Mouse (Mus musculus) bone marrow, adult 2 months (tissue): ENCODE results near the gene Jmjd6. TPM values are rescaled to one million over a fixed set of nuclear protein-coding genes. Genes with fewer than 3 reads are reported as not detected.
A peak's percentile ranks its signal among the peaks of the same experiment; 100 is the strongest.

Experiments used
- H3K27ac ChIP-seq: fragments of 200-500 bp; 2 replicates; pipeline ENCODE4 v1.5.1; 2012; ENCODE audit warnings: low read depth, mild to moderate bottlenecking, control low read depth, inconsistent platforms, low read length; ENCODE audit not compliant: control insufficient read depth, poor library complexity, insufficient read depth
- H3K4me1 ChIP-seq: fragments of 200-500 bp; 2 replicates; pipeline ENCODE4 v1.6.1; 2011; ENCODE audit warnings: low read length; ENCODE audit not compliant: control insufficient read depth, insufficient read depth
- H3K4me3 ChIP-seq: fragments of 200-500 bp; replicated peaks from 2 replicates; pipeline ENCODE3; 2011; ENCODE audit warnings: mild to moderate bottlenecking, low read depth, low read length, control low read depth; ENCODE audit not compliant: control insufficient read depth
- CTCF ChIP-seq: fragments of 200-500 bp; IDR thresholded peaks from 2 replicates; pipeline ENCODE4 v1.5.1; 2011; ENCODE audit warnings: low read length, control low read depth; ENCODE audit not compliant: control insufficient read depth, insufficient read depth
- POLR2A ChIP-seq: fragments of 200-500 bp; IDR thresholded peaks from 2 replicates; pipeline ENCODE4 v1.6.1; 2011; ENCODE audit warnings: low read depth, mild to moderate bottlenecking, control low read depth, low read length, borderline replicate concordance; ENCODE audit not compliant: control insufficient read depth
- WGBS: fragments of 180-500 bp; shearing (Covaris S2); methylation state at CpG from one replicate; pipeline ENCODE4 v1.1.7; 2018; 5-methylcytosine and 5-hydroxymethylcytosine counted together
- polyA plus RNA-seq: library from polyadenylated mRNA; stranded (reverse); fragments of >200 nt; gene quantifications from 2 replicates; pipeline ENCODE4 v1.2.4, GENCODE M21; 2011; ENCODE audit warnings: low replicate concordance; ENCODE audit not compliant: missing spikeins, insufficient read depth, insufficient read length

The Jmjd6 gene
- polyA plus RNA-seq, 1 experiment, result 41.8 TPM

GRCm38 (mm10) chr11:116857183-116857850 is 14.1 kb upstream of the Jmjd6 start:
- TF ChIP-seq CTCF, result no peak
- TF ChIP-seq POLR2A, result no peak
- Histone ChIP-seq H3K4me3 (no peak overlapping the region), H3K4me1 (no peaks in the 10 kb centered on the region; the same call in 1 of the 2 replicates), H3K27ac (no peak overlapping the region)
- whole genome bisulfite sequencing, result 84% methylated on average over 12 of the region's 12 CpGs

DNA sequence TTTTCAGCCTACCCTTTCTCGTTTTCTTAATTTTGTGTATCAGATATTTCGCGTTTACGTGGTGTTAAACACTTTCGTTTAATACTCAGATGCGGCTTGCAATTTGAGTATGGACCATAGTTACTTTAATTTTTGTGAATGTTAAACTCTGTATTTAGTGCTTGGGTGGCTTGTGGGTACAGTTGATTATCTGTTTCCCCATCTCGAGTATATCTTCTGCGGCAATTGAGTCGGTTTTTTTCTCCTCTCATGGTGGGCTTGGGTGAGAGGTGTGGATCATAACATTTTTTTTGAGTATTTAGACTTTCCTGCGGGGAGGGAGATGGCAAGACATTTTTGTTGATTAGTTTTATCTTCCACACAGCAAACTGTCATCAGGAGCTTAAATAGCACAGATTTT is 11.0 kb upstream of the Jmjd6 start:
- Histone ChIP-seq H3K4me3 (peak overlapping the region; percentile 92), H3K27ac (no peak overlapping the region; the same call in 1 of the 2 replicates), H3K4me1 (no peaks in the 10 kb centered on the region; the same call in none of the 2 replicates)
- TF ChIP-seq POLR2A (no peak), CTCF (no peak)
- 7% methylated on average over 10 of the region's 10 CpGs for WGBS

DNA sequence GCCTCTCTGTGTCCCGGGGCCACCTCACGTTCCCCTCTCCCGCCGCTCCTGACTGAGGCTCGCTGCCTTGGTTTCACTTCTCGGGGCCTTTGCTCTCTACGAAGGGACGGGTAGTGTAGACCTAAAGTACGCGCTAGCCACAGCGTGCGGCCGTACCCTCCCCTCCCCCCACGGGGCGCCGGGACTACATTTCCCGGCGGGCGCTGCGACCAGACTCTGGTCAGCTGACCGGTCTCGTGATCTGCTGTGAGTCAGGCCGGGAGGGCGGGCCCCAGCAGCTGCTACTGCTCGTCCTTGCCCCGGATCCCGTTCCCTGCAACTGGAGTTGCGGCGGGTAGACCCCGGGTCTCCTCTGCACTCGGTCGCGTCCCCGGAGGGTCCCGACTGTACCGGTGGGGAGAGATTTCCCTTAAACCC is 10.3 kb upstream of the Jmjd6 start:
- peak overlapping the region; percentile 92 for H3K4me3 ChIP-seq
- under 1% methylated on average over 36 of the region's 36 CpGs for WGBS

DNA sequence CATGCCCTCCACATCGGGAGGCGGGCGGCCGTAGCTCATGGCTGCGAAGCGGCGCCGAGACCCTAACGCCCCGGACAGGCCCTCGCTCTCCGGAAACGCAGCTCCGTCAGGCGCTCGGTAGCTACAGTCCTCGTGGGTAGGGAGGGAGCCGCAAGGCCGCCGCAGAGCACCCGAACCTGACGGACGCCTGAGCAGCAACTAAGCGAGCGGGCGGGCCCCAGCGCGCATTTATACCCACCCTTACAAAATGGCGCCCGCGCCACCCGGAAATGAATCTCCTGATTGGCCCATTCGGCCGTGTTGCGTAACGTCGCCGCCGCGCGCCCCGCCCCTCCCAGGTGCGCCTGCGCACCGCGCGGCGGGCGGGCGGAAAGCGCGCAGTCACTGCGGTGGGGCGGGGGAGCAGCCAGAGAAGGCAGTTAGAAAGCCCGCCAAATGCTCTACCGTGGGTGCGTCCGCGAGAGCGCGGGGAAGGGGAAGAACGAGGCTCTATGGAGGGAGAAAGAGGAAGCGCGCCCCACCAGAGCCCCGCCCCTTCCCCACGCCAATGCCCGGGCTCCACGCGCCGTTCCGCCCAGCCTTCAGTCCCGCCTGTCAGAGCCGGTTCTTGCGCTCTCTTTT is 9.8 kb upstream of the Jmjd6 start, which contains the start of gene Srsf2:
Gene Srsf2, minus strand, starts transcription at position 204 of the 621 bp plus-strand sequence.
- Histone ChIP-seq H3K27ac (peak within 1 kb of the TSS; percentile 99), H3K4me3 (peak within 1 kb of the TSS; percentile 100), H3K4me1 (no peaks in the 10 kb centered on the region; the same call in none of the 2 replicates)
- TF ChIP-seq POLR2A (peak; percentile 99), CTCF (no peak)
- WGBS, result 1% methylated on average over 70 of the region's 74 CpGs

More for the DNA sequence above, 10.3 kb upstream of the Jmjd6 start:
- H3K4me1 ChIP-seq, result no peaks in the 10 kb centered on the region; the same call in none of the 2 replicates
- peak overlapping the region; percentile 99 for H3K27ac ChIP-seq
- TF ChIP-seq POLR2A (peak; percentile 86; the same call in 1 of the 2 replicates), CTCF (no peak)

DNA sequence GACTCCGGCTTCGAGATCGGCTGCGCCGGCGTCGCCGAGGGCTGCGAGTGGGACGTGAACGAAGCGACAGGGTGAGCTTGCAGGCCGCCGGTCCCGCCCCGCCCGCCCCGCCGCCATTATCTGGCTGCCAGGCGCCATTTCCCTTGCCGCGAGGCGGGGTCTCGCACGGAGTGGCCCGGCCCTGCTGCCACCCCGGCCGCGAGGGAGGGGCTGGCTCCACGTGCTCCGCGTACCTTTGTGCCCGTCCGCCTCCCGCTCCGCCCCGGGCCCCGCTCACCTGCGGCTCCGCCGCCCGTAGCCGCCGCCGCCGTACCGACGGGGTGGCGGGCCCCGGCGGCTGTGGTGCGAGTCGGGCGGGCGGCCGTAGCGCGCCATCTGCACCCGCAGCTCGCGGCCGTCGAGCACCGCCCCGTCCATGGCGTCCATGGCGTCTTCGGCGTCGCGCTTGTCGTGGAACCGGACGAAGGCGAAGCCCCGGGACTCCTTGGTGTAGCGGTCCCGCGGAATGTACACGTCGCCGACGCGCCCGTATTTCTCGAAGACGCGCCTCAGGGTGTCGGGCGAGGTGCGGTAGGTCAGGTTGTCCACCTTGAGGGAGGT is 9.1 kb upstream of the Jmjd6 start, which contains the start of gene Mfsd11:
Gene Mfsd11, plus strand, starts transcription at position 150 of the 600 bp plus-strand sequence.
- Histone ChIP-seq H3K27ac (peak within 1 kb of the TSS; percentile 99), H3K4me1 (no peaks in the 10 kb centered on the region; the same call in none of the 2 replicates), H3K4me3 (peak within 1 kb of the TSS; percentile 100)
- WGBS, result under 1% methylated on average over 81 of the region's 91 CpGs
- TF ChIP-seq CTCF (no peak), POLR2A (peak; percentile 35; the same call in 1 of the 2 replicates)

GRCm38 (mm10) chr11:116851576-116852290 is 8.5 kb upstream of the Jmjd6 start:
- 1% methylated on average over 29 of the region's 29 CpGs for WGBS
- peak overlapping the region; percentile 100 for H3K4me3 ChIP-seq
- no peaks in the 10 kb centered on the region; the same call in none of the 2 replicates for H3K4me1 ChIP-seq
- H3K27ac ChIP-seq, result peak overlapping the region; percentile 99
- TF ChIP-seq POLR2A (no peak; the same call in 1 of the 2 replicates), CTCF (no peak)

- no peak overlapping the region for H3K27ac ChIP-seq
- peak overlapping the region; percentile 100 for H3K4me3 ChIP-seq
- H3K4me1 ChIP-seq, result no peaks in the 10 kb centered on the region; the same call in none of the 2 replicates
- no peak for TF ChIP-seq CTCF
- TF ChIP-seq POLR2A, result no peak
- WGBS, result 8% methylated on average over 6 of the region's 6 CpGs
These were observed 7.7 kb upstream of the Jmjd6 start for GRCm38 (mm10) chr11:116850833-116851477.

DNA sequence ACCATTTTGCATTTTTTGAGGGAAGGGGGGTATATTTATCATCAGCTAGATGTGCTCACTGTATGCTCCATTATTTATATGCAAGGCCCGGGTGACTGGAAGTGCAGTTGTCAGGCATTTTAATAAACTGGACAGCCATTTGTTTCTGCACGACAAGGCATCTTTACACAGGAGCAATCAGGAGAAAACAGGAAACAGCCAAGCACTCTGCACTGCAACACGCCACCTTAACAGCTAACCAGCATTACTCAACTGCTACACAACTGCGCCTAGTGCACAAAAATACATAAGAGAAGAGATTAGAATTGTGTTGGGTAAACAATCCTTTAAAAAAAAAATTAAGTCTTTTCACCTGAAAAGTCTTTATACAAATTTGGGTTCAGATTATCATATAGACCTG is 6.8 kb upstream of the Jmjd6 start:
- H3K4me3 ChIP-seq, result peak overlapping the region; percentile 52
- 8% methylated on average over 4 of the region's 4 CpGs for WGBS

More for the DNA sequence above, 6.8 kb upstream of the Jmjd6 start:
- Histone ChIP-seq H3K27ac (no peak overlapping the region), H3K4me1 (no peaks in the 10 kb centered on the region; the same call in none of the 2 replicates)
- TF ChIP-seq POLR2A (no peak), CTCF (no peak)
